Mouse (Mus musculus) liver, embryonic 11.5 days (tissue): Measurements from ENCODE around the gene Map2k6. TPM values are rescaled to one million over a fixed set of nuclear protein-coding genes. Genes with fewer than 3 reads are reported as not detected.

ENCODE experiments used
- ATAC-seq: fragments of 200-750 bp; cut with Nextera tagmentation; replicated peaks from 2 replicates; pipeline ENCODE4 v1.8.0; 2017; ENCODE audit warnings: moderate number of reproducible peaks, mild to moderate bottlenecking, moderate TSS enrichment, moderate library complexity; ENCODE audit not compliant: low FRiP score
- DNase-seq: peaks from one replicate; pipeline ENCODE4 v3.0.0-alpha.2; 2017; ENCODE audit warnings: low spot score
- H3K27ac ChIP-seq: fragments of 300-500 bp; sonication (generic); 2 replicates; pipeline ENCODE4 v1.5.1; 2014; ENCODE audit warnings: mild to moderate bottlenecking, low read depth, low read length, control low read depth
- H3K27me3 ChIP-seq: fragments of 300-500 bp; sonication (generic); replicated peaks from 2 replicates; pipeline ENCODE4 v1.6.1; 2014; ENCODE audit warnings: low read length, mixed read lengths; ENCODE audit not compliant: control insufficient read depth, insufficient read depth
- H3K36me3 ChIP-seq: fragments of 300-500 bp; sonication (generic); 2 replicates; pipeline ENCODE4 v1.6.1; 2014; ENCODE audit warnings: mild to moderate bottlenecking, low read length, moderate library complexity, mixed read lengths; ENCODE audit not compliant: control insufficient read depth, insufficient read depth
- H3K4me1 ChIP-seq: fragments of 300-500 bp; sonication (generic); replicated peaks from 2 replicates; pipeline ENCODE4 v1.6.1; 2014; ENCODE audit warnings: low read length, mixed read lengths; ENCODE audit not compliant: control insufficient read depth, insufficient read depth
- H3K4me2 ChIP-seq: fragments of 300-500 bp; sonication (generic); 2 replicates; pipeline ENCODE4 v1.6.1; 2014; ENCODE audit warnings: mild to moderate bottlenecking, control low read depth, moderate library complexity
- H3K4me3 ChIP-seq: fragments of 300-500 bp; sonication (generic); 2 replicates; pipeline ENCODE4 v1.5.1; 2014; ENCODE audit warnings: low read depth, low read length, control low read depth
- H3K9ac ChIP-seq: fragments of 300-500 bp; sonication (generic); 2 replicates; pipeline ENCODE4 v1.6.1; 2014; ENCODE audit warnings: low read depth, low read length, control low read depth
- H3K9me3 ChIP-seq: fragments of 300-500 bp; sonication (generic); 2 replicates; pipeline ENCODE4 v1.6.1; 2016; ENCODE audit warnings: low read length, inconsistent platforms, mixed read lengths; ENCODE audit not compliant: control insufficient read depth
- WGBS: fragments of 180-500 bp; shearing (Covaris S2); extraction: QIAGEN DNeasy Blood & Tissue Kit; methylation state at CpG from one replicate; pipeline ENCODE4 v1.1.7; 2014; 5-methylcytosine and 5-hydroxymethylcytosine counted together
- polyA plus RNA-seq: library from polyadenylated mRNA; unstranded; fragments of >200 nt; fragmentation: Nextera tagmentation; extraction: Ambion mirVana; gene quantifications from 2 replicates; pipeline ENCODE4 v1.2.1, GENCODE M21; 2014

Gene Map2k6
- polyA plus RNA-seq, 1 experiment from 2014 or later = 15.0 TPM

DNA sequence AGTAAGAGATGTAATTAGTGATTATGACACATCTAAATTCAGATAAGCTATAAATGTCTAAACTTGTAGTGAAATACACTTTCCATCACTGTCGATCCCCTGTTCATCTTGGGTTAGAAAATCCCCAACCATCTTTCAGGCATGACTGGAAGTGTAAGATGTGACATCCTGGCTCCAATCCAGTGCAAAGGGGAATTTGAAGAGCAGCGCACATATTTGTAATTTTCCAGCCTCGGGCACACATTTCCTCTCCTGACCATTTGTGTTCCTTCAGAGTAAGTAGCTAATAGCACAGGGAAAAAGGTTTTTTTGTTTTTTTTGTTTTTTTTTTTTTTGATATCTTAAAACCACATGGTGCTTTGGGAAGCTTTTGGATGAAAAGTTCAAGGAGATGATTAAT is 146.5 kb downstream of the Map2k6 start:
- Histone ChIP-seq H3K36me3 (no peaks in the 10 kb centered on the region), H3K4me1 (no peaks in the 10 kb centered on the region), H3K27me3 (no peaks in the 10 kb centered on the region), H3K9me3 (no peaks in the 10 kb centered on the region), H3K4me3 (no peak overlapping the region), H3K9ac (no peak overlapping the region), H3K4me2 (no peak overlapping the region), H3K27ac (no peak overlapping the region)
- DNase-seq = no peak
- WGBS = 77% methylated on average over 3 of the region's 3 CpGs
- ATAC-seq = no peak

DNA sequence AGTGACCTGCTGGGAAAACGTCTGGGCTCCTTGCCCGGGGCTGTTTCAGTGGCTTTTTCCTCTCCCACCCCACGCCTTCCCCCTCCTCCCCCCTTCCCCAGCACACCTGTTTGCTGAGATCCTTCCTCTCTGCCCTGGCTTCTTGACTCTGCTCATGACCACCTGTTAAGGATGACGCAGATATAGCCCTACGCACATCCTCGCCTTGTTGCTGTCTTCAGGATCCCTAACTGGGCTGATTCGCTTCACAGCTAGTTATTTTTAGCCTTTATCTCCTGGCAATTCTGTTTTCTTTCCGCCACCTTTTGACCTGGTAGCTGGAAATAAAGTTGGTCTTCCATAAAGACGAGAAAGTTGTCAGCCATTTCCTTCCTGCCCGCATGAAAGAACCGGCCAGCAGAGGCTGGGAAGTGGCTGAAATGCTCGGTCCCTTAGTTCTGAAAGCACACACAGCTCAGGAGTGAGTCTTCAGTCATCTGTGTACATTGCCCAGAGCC is 152.6 kb downstream of the Map2k6 start:
- 44% methylated on average over 12 of the region's 12 CpGs for WGBS
- Histone ChIP-seq H3K9me3 (no peaks in the 10 kb centered on the region), H3K4me2 (no peak overlapping the region), H3K4me1 (no peaks in the 10 kb centered on the region), H3K27ac (no peak overlapping the region), H3K4me3 (no peak overlapping the region), H3K9ac (no peak overlapping the region), H3K36me3 (no peaks in the 10 kb centered on the region), H3K27me3 (no peaks in the 10 kb centered on the region)
- DNase-seq = no peak
- 0 out of 2 replicates have a peak, but pooled peaks have one; percentile 26 for ATAC-seq

- WGBS = 65% methylated on average over 12 of the region's 12 CpGs
- H3K36me3 ChIP-seq = no peaks in the 10 kb centered on the region
- no peak overlapping the region for H3K4me2 ChIP-seq
- H3K27me3 ChIP-seq = no peaks in the 10 kb centered on the region
- no peaks in the 10 kb centered on the region for H3K9me3 ChIP-seq
- DNase-seq (no peak), ATAC-seq (no peak)
- no peaks in the 10 kb centered on the region for H3K4me1 ChIP-seq
- no peak overlapping the region for H3K9ac ChIP-seq
- no peak overlapping the region for H3K4me3 ChIP-seq
- H3K27ac ChIP-seq = no peak overlapping the region
Measured at GRCm38 (mm10) chr11:110562320-110563081, 163.6 kb downstream of the Map2k6 start.

- no peaks in the 10 kb centered on the region for H3K9me3 ChIP-seq
- DNase-seq (no peak), ATAC-seq (no peak)
- H3K36me3 ChIP-seq = no peaks in the 10 kb centered on the region
- H3K4me1 ChIP-seq = no peaks in the 10 kb centered on the region
- no peaks in the 10 kb centered on the region for H3K27me3 ChIP-seq
- H3K4me3 ChIP-seq = no peak overlapping the region
- no peak overlapping the region for H3K9ac ChIP-seq
- 0 out of 2 replicates have a peak overlapping the region, but pooled peaks have one; percentile 10 for H3K4me2 ChIP-seq
- WGBS = 21% methylated on average over 12 of the region's 12 CpGs
- H3K27ac ChIP-seq = no peak overlapping the region
Measured at GRCm38 (mm10) chr11:110563272-110563671, 164.3 kb downstream of the Map2k6 start.

- ATAC-seq = no peak
Measured at GRCm38 (mm10) chr11:110563801-110564200, 164.9 kb downstream of the Map2k6 start.

DNA sequence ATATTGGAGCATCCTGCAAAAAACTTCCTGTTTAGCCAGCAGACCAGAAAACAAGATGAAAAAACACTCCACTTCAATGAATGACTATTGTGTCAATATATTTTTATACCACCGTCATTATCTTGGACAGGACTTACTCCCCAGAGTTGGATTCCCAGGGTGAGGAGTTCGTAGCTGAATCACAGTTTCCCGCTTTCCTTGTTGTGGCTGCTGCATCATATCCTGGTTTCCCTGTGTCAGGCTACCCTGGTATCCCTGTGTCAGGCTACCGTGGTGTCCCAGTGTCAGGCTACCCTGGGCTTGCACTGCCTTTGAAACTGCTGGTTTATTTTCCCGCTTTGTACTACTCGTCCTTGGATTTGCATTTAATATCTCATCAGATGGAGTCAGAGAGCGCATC is 167.4 kb downstream of the Map2k6 start:
- H3K4me3 ChIP-seq = no peak overlapping the region
- no peaks in the 10 kb centered on the region for H3K9me3 ChIP-seq
- DNase-seq = no peak
- no peak overlapping the region for H3K9ac ChIP-seq
- no peaks in the 10 kb centered on the region for H3K36me3 ChIP-seq
- H3K27me3 ChIP-seq = no peaks in the 10 kb centered on the region
- 67% methylated on average over 7 of the region's 7 CpGs for WGBS
- no peak overlapping the region for H3K4me2 ChIP-seq
- no peaks in the 10 kb centered on the region for H3K4me1 ChIP-seq
- no peak overlapping the region for H3K27ac ChIP-seq
- ATAC-seq = no peak

More at GRCm38 (mm10) chr11:110563801-110564200, 164.9 kb downstream of the Map2k6 start:
- Histone ChIP-seq H3K9ac (no peak overlapping the region), H3K36me3 (no peaks in the 10 kb centered on the region), H3K4me2 (no peak overlapping the region), H3K9me3 (no peaks in the 10 kb centered on the region), H3K27ac (no peak overlapping the region), H3K4me1 (no peaks in the 10 kb centered on the region), H3K27me3 (no peaks in the 10 kb centered on the region), H3K4me3 (no peak overlapping the region)
- no peak for DNase-seq
- 63% methylated on average over 10 of the region's 10 CpGs for WGBS

GRCm38 (mm10) chr11:110572548-110572947 is 173.6 kb downstream of the Map2k6 start:
- no peak; the same call in 1 of the 2 replicates for ATAC-seq
- 52% methylated on average over 10 of the region's 10 CpGs for WGBS
- H3K9me3 ChIP-seq = no peaks in the 10 kb centered on the region
- DNase-seq = no peak
- H3K27me3 ChIP-seq = no peaks in the 10 kb centered on the region
- no peak overlapping the region for H3K9ac ChIP-seq
- no peaks in the 10 kb centered on the region for H3K36me3 ChIP-seq
- no peak overlapping the region for H3K4me2 ChIP-seq
- H3K27ac ChIP-seq = no peak overlapping the region
- H3K4me3 ChIP-seq = no peak overlapping the region
- H3K4me1 ChIP-seq = no peaks in the 10 kb centered on the region
